Mouse (Mus musculus): Measurements from ENCODE around the gene Amigo1. TPM values are rescaled to one million over a fixed set of nuclear protein-coding genes. Genes with fewer than 3 reads are reported as not detected.
"Not testable (repeated sequence)": the region's sequence is repeated elsewhere in the genome, so short reads cannot be mapped to it uniquely, and the experiment has no call there.

Gene Amigo1
- total RNA-seq, 2 experiments from 2014 or later, result 13.1 to 18.4 TPM

DNA sequence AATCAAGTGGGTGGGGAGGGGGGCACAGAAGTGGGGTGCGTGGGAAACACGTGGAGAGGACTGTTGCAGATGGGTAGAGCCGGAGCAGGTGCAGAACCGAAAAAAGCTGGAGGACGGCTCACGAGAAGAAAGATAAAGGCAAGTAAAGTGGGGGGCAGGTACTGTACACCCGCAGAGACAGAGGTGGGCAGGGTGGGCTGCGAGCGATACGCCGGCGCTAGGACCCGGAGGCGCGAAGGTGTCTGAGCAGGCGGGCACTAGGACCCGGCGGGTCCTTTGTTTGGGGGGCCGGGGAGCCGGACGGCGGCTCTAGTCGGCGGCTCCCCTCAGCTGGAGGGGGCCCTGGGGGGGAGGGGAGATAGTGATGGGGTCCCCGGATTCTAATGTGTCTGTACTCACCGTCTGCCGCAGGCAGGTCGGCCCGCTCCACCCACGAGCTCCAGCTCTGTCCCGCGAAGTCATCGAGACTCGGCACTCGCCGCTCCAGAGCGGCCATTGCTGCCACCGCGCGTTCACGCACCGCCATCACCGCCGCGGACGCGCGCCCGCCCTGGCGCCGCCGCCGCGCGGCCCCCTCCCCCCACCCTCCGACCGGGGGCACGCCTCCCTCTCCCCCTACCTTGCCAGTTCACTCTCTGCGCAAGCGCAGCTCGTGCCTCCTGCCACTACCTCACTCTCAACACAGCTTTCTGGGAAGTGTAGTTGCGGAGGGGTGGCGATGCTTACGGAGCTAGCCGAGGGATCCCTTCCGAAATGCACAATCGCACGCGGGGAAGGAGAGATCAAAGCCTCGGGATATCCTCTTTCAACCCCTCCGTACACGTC lies 24.0 kb downstream of the Amigo1 start:
- peak; percentile 93 for DNase-seq

DNA sequence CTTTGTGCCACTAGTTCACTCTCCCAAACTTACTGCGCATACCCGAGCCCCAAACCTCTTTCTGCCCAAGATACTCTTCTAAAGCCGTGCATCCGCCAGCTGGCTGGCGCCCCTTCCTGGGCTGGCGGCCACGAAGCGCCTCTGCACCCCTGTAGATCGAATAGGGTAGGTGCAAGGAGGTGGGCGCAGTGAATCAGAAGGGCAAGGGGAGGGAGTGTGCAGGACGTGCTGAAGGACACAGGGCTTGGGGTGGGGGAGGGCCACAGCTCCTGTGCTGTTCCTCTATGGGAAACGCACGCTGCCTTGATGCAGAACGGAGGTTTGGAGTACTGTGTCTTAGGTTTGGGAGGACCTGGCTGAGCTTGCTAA lies 24.6 kb downstream of the Amigo1 start, which contains the start of gene Atxn7l2:
Gene Atxn7l2, minus strand, starts transcription at position 164 of the 369 bp plus-strand sequence.
- peak; percentile 69 for DNase-seq

DNA sequence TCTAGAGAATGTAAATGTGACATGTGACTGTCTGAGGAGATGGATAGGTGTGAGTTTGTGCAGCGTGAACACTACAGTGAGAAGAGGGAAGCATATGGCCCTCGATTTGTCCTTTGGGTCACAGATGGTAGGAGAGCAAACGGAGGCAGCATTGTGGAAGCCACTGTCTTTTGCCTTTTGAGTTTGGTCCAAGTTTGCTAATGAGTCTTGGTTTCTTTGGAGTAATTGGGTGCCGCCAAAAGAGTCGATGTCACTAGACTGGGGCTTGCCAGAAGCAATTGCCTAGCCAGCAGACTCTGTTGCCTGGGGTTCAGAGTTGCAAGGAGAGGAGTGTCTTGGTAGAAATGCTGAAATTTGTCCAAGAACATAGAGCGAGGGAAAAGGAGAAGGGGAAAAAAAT lies 25.7 kb downstream of the Amigo1 start:
- no peak for DNase-seq

DNA sequence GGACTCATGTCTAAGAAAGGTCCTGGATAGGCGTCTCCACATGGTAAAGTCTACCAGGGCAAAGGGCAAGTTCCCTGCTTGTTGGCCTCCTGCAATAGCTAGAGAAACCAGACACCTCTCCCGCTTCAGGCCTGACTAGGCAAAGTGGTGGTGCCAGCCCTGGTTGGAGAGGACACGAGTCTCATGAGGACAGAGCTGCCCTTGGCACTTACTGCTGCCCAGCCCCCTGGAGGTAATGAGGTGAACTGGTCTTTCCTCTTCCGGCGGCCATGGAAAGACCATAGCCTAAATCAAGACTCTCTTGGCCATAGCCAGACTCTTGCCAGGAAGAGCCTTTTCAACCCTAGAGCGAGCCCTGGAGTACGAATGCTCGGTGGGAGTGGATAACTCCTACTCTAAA lies 26.3 kb downstream of the Amigo1 start:
- no peak for DNase-seq

DNA sequence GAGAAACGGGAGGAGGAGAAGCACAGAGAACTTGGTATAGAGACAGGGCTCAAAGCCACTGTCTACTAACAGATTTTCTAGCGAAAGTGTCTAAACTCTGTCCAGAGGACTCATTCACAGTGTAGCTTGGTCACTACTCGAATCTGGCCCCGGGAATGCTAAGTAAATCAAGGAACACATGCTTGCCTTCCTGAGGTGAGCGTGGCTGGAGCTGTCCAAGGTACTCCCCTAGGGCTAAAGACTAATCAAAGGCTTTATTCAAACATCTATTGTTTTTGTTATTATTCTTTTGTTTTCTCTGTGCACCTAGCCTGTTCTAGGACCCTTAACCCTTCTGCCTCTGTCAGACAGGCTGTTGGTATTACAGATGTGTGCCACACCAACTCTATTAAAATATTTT lies 28.6 kb downstream of the Amigo1 start:
- peak; percentile 70 for DNase-seq

DNA sequence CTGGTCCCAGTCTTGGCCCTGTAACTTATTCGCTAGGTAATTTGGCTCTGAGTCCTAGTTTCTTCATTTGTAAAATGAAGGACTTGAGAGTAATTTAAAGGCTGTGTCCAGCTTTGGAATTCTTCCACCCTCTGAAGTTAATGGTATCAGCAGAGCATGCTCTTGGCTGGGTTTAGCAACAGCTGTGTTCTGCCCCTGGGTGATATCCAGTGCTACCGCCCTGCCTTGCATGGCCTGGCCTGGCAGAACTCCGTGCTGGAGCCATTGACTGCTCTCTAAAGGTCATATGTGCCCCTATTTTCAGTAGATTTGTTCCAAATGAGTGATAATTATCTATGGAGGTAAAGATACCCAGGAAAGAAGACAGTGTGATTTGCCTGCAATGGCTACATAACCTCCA lies 34.5 kb downstream of the Amigo1 start:
- DNase-seq, result no peak

DNA sequence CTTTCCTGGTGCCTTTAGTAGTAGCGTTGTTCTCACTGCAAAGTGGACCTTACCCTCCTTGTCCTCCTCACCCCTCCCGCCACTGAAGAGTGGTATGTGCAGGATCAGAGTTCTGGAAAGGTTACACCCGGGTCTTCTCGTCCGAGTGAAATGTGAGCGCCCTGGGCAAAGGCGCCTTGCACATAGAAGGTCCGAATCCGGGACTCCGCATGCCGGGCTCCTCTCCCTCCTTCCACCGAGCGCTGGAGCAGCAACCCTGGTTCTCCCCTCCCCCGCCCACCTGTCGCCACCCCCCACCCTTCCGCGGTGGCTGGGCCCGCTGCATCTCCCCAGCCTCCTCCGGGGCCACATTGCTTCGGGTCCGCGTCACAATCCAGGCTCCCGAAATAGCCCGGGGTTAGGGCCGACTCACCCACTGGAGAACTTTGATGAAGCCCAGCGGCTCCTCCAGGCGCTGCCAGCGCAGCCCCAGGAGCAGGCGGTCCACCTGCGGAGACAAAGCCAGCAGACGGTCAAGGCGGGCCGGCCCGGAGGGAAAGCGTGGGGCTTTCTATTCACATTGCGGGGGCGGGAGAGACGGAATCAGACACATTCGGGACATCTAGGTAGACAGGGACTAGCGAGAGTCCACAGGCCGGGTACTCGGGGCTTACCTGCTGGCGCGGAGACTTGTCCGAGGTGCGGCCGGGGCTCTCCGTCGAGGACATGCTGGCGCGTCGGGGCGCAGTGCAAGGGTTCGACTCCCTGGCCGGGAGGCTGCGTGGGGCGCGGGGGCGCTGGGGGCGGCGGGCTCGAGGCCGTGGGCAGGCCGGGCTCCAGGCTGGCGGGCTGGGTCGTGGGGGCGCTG lies 39.8 kb downstream of the Amigo1 start:
- no peak for DNase-seq

DNA sequence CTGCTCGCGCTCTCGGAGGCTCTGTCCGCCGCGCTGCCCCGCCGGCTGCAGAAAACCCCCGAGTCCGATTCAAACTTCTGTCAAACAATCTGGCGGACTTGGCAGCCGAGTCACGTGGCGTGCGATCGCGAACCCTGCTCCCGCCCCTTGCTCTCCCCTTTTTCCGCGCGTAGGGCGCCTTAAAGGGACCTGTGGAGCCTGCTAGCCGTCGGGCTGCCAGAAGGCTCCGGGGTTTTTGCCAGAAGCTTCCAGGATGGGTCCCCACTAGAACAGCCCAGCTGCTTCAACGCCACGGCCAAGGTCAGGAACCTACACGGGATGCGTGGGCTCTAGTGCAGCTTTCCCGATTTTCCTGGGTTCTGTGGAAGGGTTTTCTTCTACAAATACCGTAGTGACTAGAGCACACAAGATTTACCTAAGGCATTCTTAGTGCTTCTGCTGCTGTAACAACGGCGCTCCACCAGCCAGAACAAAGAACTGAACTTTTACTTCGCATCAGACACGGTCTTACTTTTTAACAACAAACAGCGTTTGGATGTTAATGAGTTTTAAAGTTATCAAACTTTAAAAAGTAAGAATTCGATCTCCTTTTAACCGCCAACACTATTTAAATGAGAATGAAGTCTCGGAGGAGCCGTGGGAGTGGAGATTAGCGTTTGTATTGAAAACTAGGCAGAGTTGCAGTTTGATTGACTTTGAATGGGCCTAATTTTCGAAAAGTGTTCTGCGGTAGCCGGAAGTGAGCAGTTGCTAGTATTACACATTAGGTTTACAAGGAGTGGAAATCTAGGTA lies 40.6 kb downstream of the Amigo1 start, which contains the start of gene Sypl2:
Gene Sypl2, minus strand, starts transcription at position 91 of the 793 bp plus-strand sequence.
- peak; percentile 65 for DNase-seq

DNA sequence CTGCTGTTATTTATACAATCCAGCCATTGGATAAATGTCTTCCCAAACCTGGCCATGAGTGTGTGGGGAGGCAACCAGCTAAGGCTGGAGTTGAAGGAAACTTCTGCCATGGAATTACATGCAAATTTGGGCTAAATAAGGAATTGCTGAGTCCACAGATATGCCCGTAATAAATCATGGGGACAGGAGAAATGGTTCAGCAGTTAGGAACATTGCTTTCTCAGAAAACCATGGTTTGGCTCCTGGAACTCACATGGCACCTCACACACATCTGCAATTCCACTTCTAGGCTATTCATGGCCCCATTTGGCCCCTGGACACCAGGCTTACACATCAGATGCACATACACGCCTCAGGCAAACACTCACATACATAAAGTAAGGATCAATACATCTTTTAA lies 41.4 kb downstream of the Amigo1 start:
- no peak for DNase-seq

DNA sequence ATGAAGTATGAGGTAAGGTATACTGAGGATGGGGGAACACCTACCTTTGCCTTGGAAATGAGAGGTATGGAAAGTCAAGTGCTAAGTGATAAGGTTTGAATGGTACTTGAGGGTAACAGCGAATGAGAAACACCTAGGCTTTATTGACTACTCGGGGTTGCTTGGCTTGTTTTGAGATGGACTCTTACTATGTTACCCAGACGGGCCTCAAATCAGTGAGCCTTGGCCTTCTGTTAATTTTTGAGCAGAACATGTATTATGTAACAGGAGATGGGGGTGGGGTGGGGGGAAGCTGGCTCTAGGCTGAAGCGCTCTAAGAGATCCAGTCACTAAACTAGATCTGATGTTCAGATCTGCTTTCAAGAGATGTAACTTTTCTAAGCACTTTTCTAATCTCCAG lies 45.5 kb downstream of the Amigo1 start:
- no peak for DNase-seq

DNA sequence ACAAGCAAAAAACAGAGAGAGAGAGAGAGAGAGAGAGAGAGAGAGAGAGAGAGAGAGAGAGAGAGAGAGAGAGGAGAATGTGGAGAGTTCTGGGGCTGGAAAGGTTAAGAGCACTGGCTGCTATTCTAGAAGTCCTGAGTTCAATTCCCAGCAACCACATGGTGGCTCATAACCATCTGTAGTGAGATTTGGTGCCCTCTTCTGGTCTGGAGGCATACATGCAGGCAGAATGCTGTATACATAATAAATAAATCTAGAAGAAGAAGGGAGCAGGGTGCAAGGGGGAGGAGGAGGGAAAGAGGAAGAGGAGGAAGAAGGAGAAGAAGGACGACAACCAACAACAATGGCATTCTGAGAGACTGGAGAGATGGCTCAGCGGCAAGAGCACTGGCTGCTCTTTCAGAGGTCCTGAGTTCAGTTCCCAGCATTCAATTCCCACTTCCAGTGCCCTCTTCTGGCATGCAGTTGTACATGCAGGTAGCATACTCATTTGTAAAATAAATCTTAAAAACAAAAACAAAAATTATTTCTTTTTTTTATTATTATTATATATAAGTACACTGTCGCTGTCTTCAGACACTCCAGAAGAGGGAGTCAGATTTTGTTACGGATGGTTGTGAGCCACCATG lies 51.5 kb downstream of the Amigo1 start:
- not testable (repeated sequence) for DNase-seq

DNA sequence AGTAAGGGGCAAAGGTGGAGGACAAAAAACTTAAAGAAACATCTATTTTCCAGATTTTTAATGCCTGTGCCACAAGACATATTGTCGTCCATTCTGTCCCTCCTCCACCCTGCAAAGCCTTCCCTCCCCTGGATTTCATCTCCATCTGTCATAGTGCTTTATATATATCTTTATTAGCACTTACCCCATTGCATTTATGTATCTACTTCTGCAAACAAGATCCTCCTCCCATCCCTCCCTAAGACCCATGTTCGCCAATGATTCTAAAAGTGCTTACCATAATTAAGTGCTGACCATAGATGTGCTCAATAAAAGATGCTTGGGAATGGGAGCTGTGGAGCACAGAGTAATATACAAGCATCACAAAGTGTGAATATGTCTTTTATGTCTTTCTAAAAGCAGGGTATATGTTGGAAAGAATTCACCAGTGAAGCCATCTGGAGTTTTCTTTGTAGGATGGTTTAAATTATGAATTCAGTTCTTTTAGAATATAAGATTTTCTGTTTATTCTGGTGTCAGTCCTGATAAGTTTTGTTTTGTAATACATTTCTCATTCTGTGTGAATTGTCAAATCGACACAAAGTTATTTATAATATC lies 55.2 kb downstream of the Amigo1 start:
- no peak for DNase-seq

Other genes with a start within 250 kb of the Amigo1 start
- gene Gstm6, start 242.6 kb upstream of the Amigo1 start, total RNA-seq (2021), result 1 to 10 TPM; 3.9 to 5.6 TPM
- gene Gstm3, start 217.1 kb upstream of the Amigo1 start, total RNA-seq (2021), result under 1 TPM; 0.39 to 0.51 TPM
- gene Gstm2, start 199.9 kb upstream of the Amigo1 start, total RNA-seq (2021), result 100 to 1,000 TPM in 1 of 2 experiments, 10 to 100 TPM in 1; 95.5 to 101 TPM
- gene Gstm1, start 168.4 kb upstream of the Amigo1 start, total RNA-seq (2021), result 100 to 1,000 TPM; 131 to 144 TPM
- 10 to 100 TPM; 12.8 to 13.3 TPM for gene Gstm4, start 141.4 kb upstream of the Amigo1 start, total RNA-seq (2021)
- 10 to 100 TPM; 79.3 to 92.2 TPM for gene Ampd2, start 99.7 kb upstream of the Amigo1 start, total RNA-seq (2021)
- gene Gnat2, start 93.5 kb upstream of the Amigo1 start, total RNA-seq (2021), result 1 to 10 TPM; 6.6 to 6.8 TPM
- 100 to 1,000 TPM; 101 to 113 TPM for gene Gnai3, start 40.2 kb upstream of the Amigo1 start, total RNA-seq (2021)
- under 1 TPM; 0.15 to 0.48 TPM for gene Gpr61, start 31.5 kb upstream of the Amigo1 start, total RNA-seq (2021)
- gene Cyb561d1, start 14.9 kb downstream of the Amigo1 start, total RNA-seq (2021), result 1 to 10 TPM; 6.6 to 6.9 TPM
- gene Atxn7l2, start 24.6 kb downstream of the Amigo1 start, total RNA-seq (2021), result 10 to 100 TPM in 1 of 2 experiments, 1 to 10 TPM in 1; 7.6 to 10.1 TPM
- gene Sypl2, start 40.3 kb downstream of the Amigo1 start, total RNA-seq (2021), result 10 to 100 TPM; 13.3 to 44.9 TPM
- 10 to 100 TPM; 90.7 to 94.6 TPM for gene Psma5, start 70.6 kb downstream of the Amigo1 start, total RNA-seq (2021)
- gene Sort1, start 97.7 kb downstream of the Amigo1 start, total RNA-seq (2021), result 10 to 100 TPM; 46.1 to 48.8 TPM
- gene Mybphl, start 178.6 kb downstream of the Amigo1 start, total RNA-seq (2021), result not detected
- 1 to 10 TPM; 6.0 to 6.4 TPM for gene Psrc1, start 197.5 kb downstream of the Amigo1 start, total RNA-seq (2021)
- 10 to 100 TPM; 11.1 to 12.1 TPM for gene Celsr2, start 229.2 kb downstream of the Amigo1 start, total RNA-seq (2021)